Mouse (Mus musculus) liver, embryonic 14.5 days (tissue): ENCODE data around the gene Arl8a.

Source experiments
- CTCF ChIP-seq: IDR thresholded peaks from 2 replicates; pipeline ENCODE4 v1.5.1; 2016; ENCODE audit warnings: antibody characterized with exemption, low read depth, control low read depth
- EP300 ChIP-seq: IDR thresholded peaks from 2 replicates; pipeline ENCODE4 v1.6.1; 2016; ENCODE audit warnings: antibody characterized with exemption, low read depth

DNA sequence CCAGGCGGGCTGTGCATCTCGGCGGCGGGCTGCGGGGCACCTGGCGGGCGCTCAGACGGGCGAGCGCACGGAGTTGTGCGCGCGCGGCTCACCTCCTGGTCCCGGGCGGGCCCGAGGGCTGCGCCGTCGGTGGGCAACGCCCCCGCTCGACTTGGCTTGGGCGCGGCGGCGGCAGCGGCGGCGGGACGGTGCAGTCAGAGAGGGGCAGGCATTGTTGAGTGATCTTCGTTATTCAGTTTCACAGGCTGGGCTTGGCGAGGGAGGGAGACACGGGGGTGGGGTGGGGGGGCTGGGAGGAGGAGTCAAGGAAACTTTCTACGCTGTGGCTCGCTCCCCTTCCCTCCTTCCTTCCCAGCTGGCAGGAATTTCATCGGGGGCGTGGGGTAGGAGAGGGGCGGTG, 41.5 kb upstream of the Arl8a start, which contains the start of gene Lgr6:
- no peak for TF ChIP-seq CTCF
- no peak for TF ChIP-seq EP300
